In the genomic region with DNA sequence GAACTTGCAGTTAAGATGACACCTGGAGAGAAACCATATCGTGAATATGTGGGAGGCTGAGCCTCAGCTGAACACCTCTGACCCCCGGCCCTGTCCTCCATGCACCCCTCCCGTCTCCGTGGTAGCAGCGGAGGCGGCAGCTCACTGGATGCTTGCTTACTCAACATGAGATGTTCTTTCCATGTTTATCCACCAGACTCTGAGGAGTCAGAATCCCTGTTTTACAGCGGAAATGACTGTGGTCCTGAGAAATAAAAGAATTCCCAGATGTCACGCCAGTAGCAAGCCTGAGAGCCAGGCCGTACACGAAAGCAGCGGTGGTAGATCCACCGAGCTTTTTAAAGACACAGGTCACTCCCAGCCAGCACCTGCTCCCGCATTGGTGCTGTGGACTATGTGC, we compare ENCODE assay signal across 23 mouse cellular contexts.
A peak's percentile ranks its signal among the peaks of the same experiment; 100 is the strongest.
DNase-seq lines count a peak whose midpoint lies in the region; ATAC-seq and TF ChIP-seq lines count a peak whose summit lies in the region.
"Had no signal": no experiment of that assay in that cellular context is flagged by ENCODE, and none has a peak within 500 bp of the region (broad histone marks: within the 10 kb centered on the region; RNA-seq: fewer than 3 reads in every experiment).

No protein-coding gene starts in this region.

- H3K36me3 ChIP-seq in kidney, adult 2 months (ENCODE audit: control insufficient read depth, insufficient read depth, low read length) = no peaks in the 10 kb centered on the region
- H3K36me3 ChIP-seq in kidney, embryonic 15.5 days = no peaks in the 10 kb centered on the region
- H3K36me3 ChIP-seq in small intestine, adult 2 months (ENCODE audit: control insufficient read depth, insufficient read depth, low read length) = no peaks in the 10 kb centered on the region
- H3K36me3 ChIP-seq: forebrain, embryonic 12.5 days; heart, embryonic 12.5 days; liver, embryonic 12.5 days had no signal

- intact Hi-C loops in gastrocnemius, adult 2 months (cut with DNase I) = loop anchor here (10.0 kb wide), 1 partner anchor 187 kb away; no protein-coding TSS in a partner anchor

- DNase-seq in gastrocnemius, adult 2 months = peak; percentile 28
- no peak for DNase-seq in gastrocnemius, adult 8-10 months (ENCODE audit: low spot score in 2 of 2)
- peak; percentile 8 for DNase-seq in kidney, adult 2 months
- no peak for DNase-seq in kidney, adult 18-20 months
- peak; percentile 1 to 8 for DNase-seq in kidney, postnatal 36 days
- DNase-seq: adrenal gland, postnatal 36 days; cerebellum, adult 2 months; cerebellum, postnatal 14 days; layer of hippocampus, postnatal 36 days; left cerebral cortex, postnatal 4 days; liver, postnatal 0 days; midbrain, embryonic 14.5 days; right cerebral cortex, postnatal 25 days; spleen, adult 18-20 months; thymus, postnatal 14 days had no signal

- peak overlapping the region; percentile 41; the same call in 1 of the 2 replicates for H3K27ac ChIP-seq in gastrocnemius, adult 2 months
- no peak overlapping the region for H3K27ac ChIP-seq in kidney, adult 2 months (ENCODE audit: insufficient read depth, low read depth, low read length)
- H3K27ac ChIP-seq in kidney, embryonic 15.5 days = no peak overlapping the region
- 0 out of 2 replicates have a peak overlapping the region, but pooled peaks have one; percentile 16 for H3K27ac ChIP-seq in small intestine, adult 2 months (ENCODE audit: insufficient read depth, low read depth, low read length)
- H3K27ac ChIP-seq: forebrain, embryonic 12.5 days; liver, embryonic 12.5 days; macrophage had no signal

- H3K27me3 ChIP-seq in kidney, adult 2 months (replicated peaks; ENCODE audit: control insufficient read depth, insufficient read depth, low read length) = no peaks in the 10 kb centered on the region
- H3K27me3 ChIP-seq in kidney, embryonic 15.5 days = no peaks in the 10 kb centered on the region
- H3K27me3 ChIP-seq in small intestine, adult 2 months (ENCODE audit: control insufficient read depth, insufficient read depth, low read length) = no peaks in the 10 kb centered on the region
- H3K27me3 ChIP-seq: forebrain, embryonic 12.5 days; heart, embryonic 12.5 days; liver, embryonic 12.5 days had no signal

- no peaks in the 10 kb centered on the region for H3K9me3 ChIP-seq in kidney, embryonic 15.5 days (replicated peaks)
- H3K9me3 ChIP-seq: forebrain, embryonic 12.5 days had no signal

- no peak for TF ChIP-seq CTCF in gastrocnemius, adult 2 months (IDR thresholded peaks at IDR 0.05)
- no peak for TF ChIP-seq CTCF in kidney, adult 2 months (conservative IDR thresholded peaks at IDR 0.05; ENCODE audit: insufficient read depth, insufficient read length, low read depth, low read length)
- no peak for TF ChIP-seq CTCF in small intestine, adult 2 months (IDR thresholded peaks at IDR 0.05; ENCODE audit: extremely low read depth, insufficient read length, insufficient replicate concordance, low read depth, low read length)

- H3K4me1 ChIP-seq in kidney, adult 2 months (ENCODE audit: control insufficient read depth, insufficient read depth, low read length) = no peaks in the 10 kb centered on the region
- H3K4me1 ChIP-seq in kidney, embryonic 15.5 days = peaks cover 14% of the 10 kb centered on the region
- no peaks in the 10 kb centered on the region for H3K4me1 ChIP-seq in small intestine, adult 2 months (ENCODE audit: control insufficient read depth, insufficient read depth, insufficient read length, low read length)
- H3K4me1 ChIP-seq: forebrain, embryonic 12.5 days; liver, embryonic 12.5 days had no signal

- no peak overlapping the region for H3K4me2 ChIP-seq in kidney, embryonic 15.5 days
- H3K4me2 ChIP-seq: forebrain, embryonic 12.5 days; heart, embryonic 12.5 days; liver, embryonic 12.5 days had no signal

- 25% methylated on average over 13 of the region's 13 CpGs for WGBS in kidney, adult 2 months
- WGBS in kidney, embryonic 15.5 days = 30% methylated on average over 13 of the region's 13 CpGs
- 75% methylated on average over 13 of the region's 13 CpGs for WGBS in small intestine, adult 2 months

- no peak overlapping the region for H3K9ac ChIP-seq in kidney, embryonic 15.5 days
- H3K9ac ChIP-seq: forebrain, embryonic 12.5 days; heart, embryonic 12.5 days; liver, embryonic 12.5 days; liver, postnatal 0 days had no signal

- no peak overlapping the region for H3K4me3 ChIP-seq in gastrocnemius, adult 2 months
- H3K4me3 ChIP-seq in kidney, adult 2 months (ENCODE audit: insufficient read depth, low read depth, low read length) = no peak overlapping the region
- no peak overlapping the region for H3K4me3 ChIP-seq in kidney, embryonic 15.5 days (replicated peaks)
- no peak overlapping the region for H3K4me3 ChIP-seq in small intestine, adult 2 months (ENCODE audit: low read depth, low read length)
- H3K4me3 ChIP-seq: forebrain, embryonic 12.5 days; heart, embryonic 12.5 days; liver, embryonic 12.5 days had no signal

- TF ChIP-seq POLR2A in kidney, adult 2 months (IDR thresholded peaks at IDR 0.05; ENCODE audit: low read depth, low read length) = no peak
- no peak for TF ChIP-seq POLR2A in small intestine, adult 2 months (IDR thresholded peaks at IDR 0.05; ENCODE audit: low read depth, low read length)

- ATAC-seq in kidney, embryonic 15.5 days (replicated peaks; ENCODE audit: low FRiP score) = no peak
- no peak for ATAC-seq in monocyte, adult 5-6 weeks (replicated peaks; ENCODE audit: insufficient number of reproducible peaks, low FRiP score, low TSS enrichment, poor library complexity, severe bottlenecking)
- ATAC-seq: hindbrain, embryonic 16.5 days; liver, embryonic 12.5 days; liver, postnatal 0 days had no signal

Comparison
In these comparisons a context has a peak if more than half of its experiments do, and no peak if none do; other contexts are left out.
1. DNase-seq: peak in gastrocnemius, adult 2 months (single experiment), kidney, adult 2 months (single experiment) and kidney, postnatal 36 days (2 of 2); none in gastrocnemius, adult 8-10 months (0 of 2) and kidney, adult 18-20 months (single experiment).
2. H3K27ac ChIP-seq: peak in gastrocnemius, adult 2 months (single experiment) and small intestine, adult 2 months (single experiment); none in kidney, adult 2 months (single experiment) and kidney, embryonic 15.5 days (single experiment).